Mouse (Mus musculus): ENCODE data around the gene Zdhhc14.

DNA sequence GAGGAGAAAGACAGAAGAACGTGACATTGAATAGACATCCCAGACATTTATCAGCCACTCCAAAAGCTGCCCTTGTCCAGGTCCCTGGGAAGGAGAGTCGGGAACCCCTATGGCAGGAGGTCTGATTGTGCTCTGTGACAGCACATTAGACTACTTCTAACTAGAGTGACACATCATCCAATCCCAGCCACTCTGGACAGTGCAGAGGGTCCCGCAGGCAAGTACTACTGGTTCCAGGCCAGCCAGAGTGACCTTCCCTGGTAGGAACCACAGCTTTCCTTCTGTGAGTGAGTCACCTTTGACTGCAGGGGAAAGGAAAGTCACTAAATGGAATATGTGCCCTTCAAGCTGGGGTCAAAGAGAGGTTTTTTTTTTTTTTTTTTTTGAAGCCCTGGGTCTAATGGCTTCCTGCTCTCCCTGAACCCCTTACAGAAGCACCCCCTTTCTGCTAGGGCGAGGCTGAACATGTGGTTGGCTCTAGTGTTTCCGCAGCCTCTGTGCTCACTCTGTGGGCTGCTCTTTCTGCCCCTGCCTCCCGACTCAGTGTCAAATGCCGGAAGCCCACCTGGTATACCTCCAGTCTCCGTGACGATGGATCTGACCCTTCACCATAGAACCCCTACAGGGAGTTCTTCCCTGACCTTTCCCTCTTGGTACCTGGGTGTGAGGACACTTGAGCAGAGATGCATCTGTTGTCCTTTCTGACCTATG is 276.6 kb downstream of the Zdhhc14 start:
- TF ChIP-seq CTCF (IDR thresholded peaks at IDR 0.05; ENCODE audit: low read depth) (no peak), EP300 (optimal IDR thresholded peaks at IDR 0.05) (no peak)
